Mouse (Mus musculus): ENCODE data around the gene Iqcg. TPM values are rescaled to one million over a fixed set of nuclear protein-coding genes. Genes with fewer than 3 reads are reported as not detected.

Iqcg gene
- total and polyA plus RNA-seq, 3 experiments: 13.6 to 40.4 TPM; not detected in 1

GRCm38 (mm10) chr16:33007436-33007835 lies 48.6 kb downstream of the Iqcg start:
- H3K79me2 ChIP-seq (ENCODE audit: control insufficient read depth, insufficient read depth, low read length, poor library complexity): no peaks in the 10 kb centered on the region
- no peak for DNase-seq (ENCODE audit: low read depth, low spot score)
- H3K9me3 ChIP-seq (replicated peaks; ENCODE audit: insufficient read depth, low read length): no peaks in the 10 kb centered on the region
- TF ChIP-seq TBP (IDR thresholded peaks at IDR 0.05; ENCODE audit: low read depth, low read length) (no peak), ZMIZ1 (IDR thresholded peaks at IDR 0.05; ENCODE audit: low read depth, low read length) (no peak), ETS1 (IDR thresholded peaks at IDR 0.05; ENCODE audit: low read depth, low read length) (no peak), ELF1 (IDR thresholded peaks at IDR 0.05; ENCODE audit: low read depth, low read length) (no peak), POLR2AphosphoS2 (IDR thresholded peaks at IDR 0.05; ENCODE audit: low read length) (no peak), CHD2 (IDR thresholded peaks at IDR 0.05; ENCODE audit: low read length) (no peak), CHD1 (IDR thresholded peaks at IDR 0.05; ENCODE audit: low read depth, low read length) (no peak), EP300 (IDR thresholded peaks at IDR 0.05; ENCODE audit: low read depth in 1 of 2, low read length in 2 of 2) (no peak), MYB (IDR thresholded peaks at IDR 0.05; ENCODE audit: low read depth, low read length) (no peak), MEF2A (IDR thresholded peaks at IDR 0.05; ENCODE audit: extremely low read depth, insufficient replicate concordance, low read depth, low read length, poor library complexity, severe bottlenecking) (no peak), JUND (IDR thresholded peaks at IDR 0.05; ENCODE audit: low read depth, low read length) (no peak), MXI1 (IDR thresholded peaks at IDR 0.05; ENCODE audit: low read depth, low read length) (no peak), BHLHE40 (IDR thresholded peaks at IDR 0.05; ENCODE audit: borderline replicate concordance, low read depth, low read length) (no peak), POLR2AphosphoS5 (IDR thresholded peaks at IDR 0.05; ENCODE audit: borderline replicate concordance, low read depth, low read length) (no peak), ZKSCAN1 (IDR thresholded peaks at IDR 0.05; ENCODE audit: low read depth, low read length) (no peak)
- no peaks in the 10 kb centered on the region for H3K4me1 ChIP-seq (ENCODE audit: control insufficient read depth in 1 of 2, insufficient read depth in 2 of 2, low read length in 2 of 2)
- H3K27ac ChIP-seq (ENCODE audit: control insufficient read depth, low read depth, low read length): no peak overlapping the region
- H3K4me3 ChIP-seq (ENCODE audit: control insufficient read depth in 1 of 2, insufficient read depth in 1 of 2, low read depth in 2 of 2, low read length in 2 of 2): no peak overlapping the region
- H3K27me3 ChIP-seq (ENCODE audit: control insufficient read depth in 1 of 2, insufficient read depth in 2 of 2, low read length in 2 of 2): no peaks in the 10 kb centered on the region
- H3K36me3 ChIP-seq (ENCODE audit: control insufficient read depth in 1 of 2, insufficient read depth in 2 of 2, low read length in 2 of 2): peaks cover 0 to 14% of the 10 kb centered on the region in 2 experiments; a peak in 2 of 4 replicates
- H3K9ac ChIP-seq (ENCODE audit: control insufficient read depth, low read depth, low read length, poor library complexity, severe bottlenecking): no peak overlapping the region

- TF ChIP-seq MXI1 (IDR thresholded peaks at IDR 0.05; ENCODE audit: low read depth, low read length): no peak
- TF ChIP-seq POLR2A (IDR thresholded peaks at IDR 0.05; ENCODE audit: control insufficient read depth in 1 of 2, insufficient read depth in 1 of 2, low read depth in 1 of 2, low read length in 2 of 2, poor library complexity in 1 of 2): no peak
- no peak for TF ChIP-seq USF2 (IDR thresholded peaks at IDR 0.05; ENCODE audit: borderline replicate concordance in 1 of 2, insufficient read depth in 1 of 2, low read depth in 1 of 2, low read length in 2 of 2)
- no peak for TF ChIP-seq NELFE (IDR thresholded peaks at IDR 0.05; ENCODE audit: low read depth, low read length)
- no peak for TF ChIP-seq RAD21 (IDR thresholded peaks at IDR 0.05; ENCODE audit: low read depth, low read length)
- TF ChIP-seq ZC3H11A (IDR thresholded peaks at IDR 0.05; ENCODE audit: low read depth, low read length): no peak
- no peak for TF ChIP-seq ZKSCAN1 (IDR thresholded peaks at IDR 0.05; ENCODE audit: low read depth, low read length)
- TF ChIP-seq TCF12 (IDR thresholded peaks at IDR 0.05; ENCODE audit: low read depth, low read length): no peak
- TF ChIP-seq CHD1 (IDR thresholded peaks at IDR 0.05; ENCODE audit: low read depth, low read length): no peak
- TF ChIP-seq MAX (IDR thresholded peaks at IDR 0.05; ENCODE audit: low read length): no peak
- TF ChIP-seq KAT2A (conservative IDR thresholded peaks at IDR 0.05; ENCODE audit: low read depth, low read length): no peak
- TF ChIP-seq GABPA (IDR thresholded peaks at IDR 0.05; ENCODE audit: low read depth, low read length): no peak
- TF ChIP-seq ZMIZ1 (IDR thresholded peaks at IDR 0.05; ENCODE audit: low read depth, low read length): no peak
- TF ChIP-seq SMC3 (IDR thresholded peaks at IDR 0.05; ENCODE audit: low read depth, low read length): no peak
- TF ChIP-seq MYC (IDR thresholded peaks at IDR 0.05; ENCODE audit: low read depth, low read length): no peak
- no peak for TF ChIP-seq GATA1 (IDR thresholded peaks at IDR 0.05; ENCODE audit: low read depth, low read length)
- no peak for TF ChIP-seq RCOR1 (IDR thresholded peaks at IDR 0.05; ENCODE audit: low read depth, low read length)
- no peak for TF ChIP-seq SIN3A (IDR thresholded peaks at IDR 0.05; ENCODE audit: low read length)
- TF ChIP-seq POLR2AphosphoS2 (IDR thresholded peaks at IDR 0.05; ENCODE audit: low read length): no peak
- DNase-seq (ENCODE audit: low read depth, low spot score): no peak
- Histone ChIP-seq H3K36me3 (ENCODE audit: control insufficient read depth in 1 of 2, insufficient read depth in 2 of 2, low read length in 2 of 2) (peaks cover 0 to 14% of the 10 kb centered on the region in 2 experiments; a peak in 2 of 4 replicates), H3K27me3 (ENCODE audit: control insufficient read depth in 1 of 2, insufficient read depth in 2 of 2, low read length in 2 of 2) (no peaks in the 10 kb centered on the region), H3K79me2 (ENCODE audit: control insufficient read depth, insufficient read depth, low read length, poor library complexity) (no peaks in the 10 kb centered on the region), H3K4me3 (ENCODE audit: control insufficient read depth in 1 of 2, insufficient read depth in 1 of 2, low read depth in 2 of 2, low read length in 2 of 2) (no peak overlapping the region), H3K4me1 (ENCODE audit: control insufficient read depth in 1 of 2, insufficient read depth in 2 of 2, low read length in 2 of 2) (no peaks in the 10 kb centered on the region), H3K9me3 (replicated peaks; ENCODE audit: insufficient read depth, low read length) (no peaks in the 10 kb centered on the region), H3K9ac (ENCODE audit: control insufficient read depth, low read depth, low read length, poor library complexity, severe bottlenecking) (no peak overlapping the region), H3K27ac (ENCODE audit: control insufficient read depth, low read depth, low read length) (no peak overlapping the region)
Measured at GRCm38 (mm10) chr16:33006888-33007287, 49.1 kb downstream of the Iqcg start.

Data from MEL (cell line).